Mouse (Mus musculus) kidney, postnatal 14 days (tissue): ENCODE results near the gene Cyp2w1.
A peak's percentile ranks its signal among the peaks of the same experiment; 100 is the strongest.

Source experiments
- DNase-seq: peaks from one replicate; pipeline ENCODE4 v3.0.0; 2022; ENCODE audit warnings: mixed read lengths

Gene Cyp2w1

DNA sequence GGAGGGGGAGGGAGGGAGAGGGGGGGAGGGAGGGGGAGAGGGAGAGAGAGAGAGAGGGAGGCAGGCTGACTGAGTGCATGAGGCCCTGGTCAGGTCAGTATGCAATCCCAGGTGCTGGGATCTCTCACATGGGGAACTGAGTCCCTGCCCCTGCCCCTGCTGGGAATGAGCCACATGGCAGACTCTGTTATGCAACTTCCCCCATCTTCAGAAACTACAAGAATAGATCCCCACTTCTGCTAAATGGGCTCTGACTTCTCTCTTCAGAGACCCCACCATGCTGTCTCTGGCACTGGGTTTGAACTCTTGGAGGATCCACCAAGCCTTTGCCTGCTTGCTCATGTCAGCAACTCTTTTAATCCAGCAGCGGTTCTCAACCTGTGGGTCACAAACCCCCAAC lies 13.4 kb downstream of the Cyp2w1 start:
- DNase-seq, result no peak

DNA sequence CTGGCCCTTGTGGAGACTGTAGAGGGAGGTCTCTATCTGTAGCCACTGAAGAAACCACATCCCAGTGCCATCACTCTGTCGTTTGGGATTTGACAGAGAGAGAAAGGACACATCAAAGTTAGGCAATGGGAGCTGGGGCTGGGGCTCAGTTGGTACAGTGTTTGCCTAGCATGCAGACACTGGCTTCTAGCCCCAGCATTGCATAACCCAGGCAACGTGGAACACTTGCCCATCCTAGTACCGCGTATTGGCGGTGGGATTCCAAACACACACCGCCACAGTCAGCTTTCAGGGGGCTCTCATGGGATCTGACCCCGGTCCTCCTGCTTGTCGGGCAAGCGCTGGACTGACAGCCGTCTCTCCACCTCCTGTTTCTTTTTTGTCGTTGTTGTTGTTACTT lies 14.1 kb downstream of the Cyp2w1 start:
- DNase-seq, result no peak

DNA sequence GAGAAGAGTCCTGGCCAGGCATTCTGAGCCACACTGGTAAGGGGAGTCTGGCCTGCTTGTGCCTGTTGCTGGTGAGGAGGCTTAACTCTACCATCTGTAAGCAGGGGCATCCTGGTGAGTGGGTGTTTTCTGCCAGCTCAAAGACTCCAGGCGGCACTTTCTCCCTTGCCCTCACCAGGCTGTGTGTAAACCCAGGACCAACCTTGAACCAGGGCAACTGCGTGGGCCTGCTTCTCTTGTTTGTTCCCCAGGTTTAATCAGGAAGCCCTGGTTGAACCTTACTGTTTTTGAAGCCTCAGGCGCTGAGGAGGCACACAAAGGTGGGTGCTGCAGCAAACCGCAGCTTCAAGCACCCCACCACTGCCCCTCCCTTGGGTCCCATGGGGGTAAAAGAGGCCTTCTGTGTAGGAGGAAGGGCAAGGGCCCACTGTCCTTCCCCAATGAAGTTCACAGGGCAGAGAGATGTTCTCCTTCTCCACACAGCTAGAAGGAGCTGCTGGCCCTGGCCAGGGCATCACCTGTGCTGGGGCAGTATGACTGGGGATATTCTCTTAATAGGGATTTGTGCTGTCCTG lies 15.6 kb downstream of the Cyp2w1 start:
- no peak for DNase-seq

DNA sequence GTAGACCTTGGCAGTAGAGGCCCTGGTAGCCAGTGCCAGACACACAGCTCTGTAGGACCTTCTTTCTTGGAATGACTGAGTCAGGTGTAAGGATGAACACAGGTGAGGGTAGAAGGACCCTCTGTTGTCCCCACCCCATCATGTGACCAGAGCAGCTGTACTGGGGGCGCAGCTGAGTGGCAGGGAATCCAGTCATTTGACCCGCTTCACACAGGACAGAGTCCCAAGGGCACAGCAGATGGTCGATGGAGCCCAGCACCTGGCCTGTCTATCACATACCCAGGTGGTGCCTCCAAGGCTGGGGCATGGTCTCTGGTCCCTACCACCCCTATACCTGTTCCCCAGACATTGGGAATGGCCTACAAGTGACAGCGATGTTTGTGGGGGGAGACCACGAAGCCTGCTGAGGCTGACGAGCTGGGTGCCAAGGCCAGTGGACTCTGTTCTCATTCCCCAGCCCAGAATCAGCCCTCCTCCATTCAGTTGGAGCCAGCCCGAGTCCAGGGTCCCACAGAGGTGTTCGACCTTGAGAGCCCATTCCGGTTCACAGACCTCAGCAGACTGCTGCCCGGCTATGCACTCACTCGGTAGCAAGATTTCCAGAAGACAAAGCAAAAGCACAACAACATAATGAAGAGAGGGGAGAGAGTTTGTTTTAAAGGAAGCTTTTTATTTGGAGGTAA lies 16.4 kb downstream of the Cyp2w1 start:
- DNase-seq, result peak; percentile 84

DNA sequence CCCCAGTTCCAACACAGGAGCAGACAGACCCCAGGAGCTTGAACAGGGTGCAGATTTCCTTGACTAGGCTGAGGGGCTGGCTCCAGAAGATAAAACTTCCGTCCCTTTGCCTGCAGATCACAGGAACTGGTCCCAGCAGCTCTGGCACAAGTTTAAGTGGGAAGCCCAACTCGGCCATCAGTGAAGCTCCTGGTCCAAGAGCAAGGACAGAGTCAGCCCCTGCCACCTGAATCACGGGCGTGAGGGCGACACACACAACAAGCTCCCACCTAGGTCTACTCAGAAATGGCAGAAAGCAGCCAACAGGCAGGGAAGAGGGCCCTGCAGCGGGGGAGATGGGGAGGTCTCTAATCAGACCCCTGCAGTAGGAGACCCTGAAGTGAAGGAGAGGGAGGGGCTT lies 17.9 kb downstream of the Cyp2w1 start:
- no peak for DNase-seq

DNA sequence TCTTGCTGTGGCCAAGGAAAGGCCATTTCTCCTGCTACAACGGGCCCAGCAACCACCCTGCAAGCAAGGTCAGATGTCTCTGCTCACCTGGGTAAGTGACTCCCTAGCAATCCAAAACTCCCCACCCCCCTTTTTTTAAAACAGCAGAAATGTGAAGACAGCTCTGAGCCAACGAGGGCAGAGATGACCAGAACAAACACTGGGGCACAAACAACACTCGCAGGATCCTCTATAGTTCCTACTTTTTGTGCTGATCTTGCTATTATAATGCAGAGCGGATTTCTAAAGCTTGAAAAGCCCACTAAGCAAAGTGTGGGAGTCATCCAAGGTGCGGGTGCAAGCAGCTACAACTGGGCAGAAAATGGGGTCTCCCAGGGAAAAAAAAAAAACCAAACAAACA lies 18.7 kb downstream of the Cyp2w1 start:
- DNase-seq, result no peak

DNA sequence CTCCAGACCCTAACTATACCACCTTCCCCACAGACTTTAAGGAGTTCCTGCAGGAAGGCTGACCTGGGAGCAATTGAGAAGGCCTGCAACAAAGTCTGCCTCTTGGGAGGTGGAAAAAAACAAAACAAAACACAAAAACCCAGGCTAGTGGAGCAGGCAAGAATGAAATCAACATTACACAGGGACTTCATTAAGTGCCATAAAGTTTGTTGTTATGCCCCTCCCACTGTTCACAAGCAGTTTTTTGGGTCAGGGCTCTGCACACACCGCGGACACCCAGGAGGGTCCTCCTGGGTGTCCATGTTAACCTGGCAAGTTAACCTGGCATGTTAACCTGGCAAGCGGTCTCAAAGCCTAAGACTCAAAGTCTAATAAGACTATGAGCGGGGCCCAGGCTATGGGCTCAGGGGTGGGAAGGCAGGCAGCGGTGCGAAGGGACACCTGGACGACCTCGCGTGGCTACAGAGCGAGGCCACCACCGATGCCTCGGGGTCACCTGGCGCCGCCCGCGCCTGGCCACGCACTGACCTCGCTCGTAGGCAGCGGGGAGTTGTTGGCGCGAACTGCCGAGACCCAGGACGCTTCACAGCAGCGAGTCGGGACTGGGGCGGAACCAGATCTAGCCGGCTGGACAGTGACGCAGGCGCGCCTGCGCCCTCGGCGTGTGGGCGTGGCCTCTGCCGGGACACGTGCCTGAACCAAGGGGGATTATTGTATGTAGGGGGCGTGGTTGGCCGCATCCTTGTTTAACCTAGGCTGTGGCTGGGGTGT lies 19.4 kb downstream of the Cyp2w1 start:
- peak; percentile 97 for DNase-seq

DNA sequence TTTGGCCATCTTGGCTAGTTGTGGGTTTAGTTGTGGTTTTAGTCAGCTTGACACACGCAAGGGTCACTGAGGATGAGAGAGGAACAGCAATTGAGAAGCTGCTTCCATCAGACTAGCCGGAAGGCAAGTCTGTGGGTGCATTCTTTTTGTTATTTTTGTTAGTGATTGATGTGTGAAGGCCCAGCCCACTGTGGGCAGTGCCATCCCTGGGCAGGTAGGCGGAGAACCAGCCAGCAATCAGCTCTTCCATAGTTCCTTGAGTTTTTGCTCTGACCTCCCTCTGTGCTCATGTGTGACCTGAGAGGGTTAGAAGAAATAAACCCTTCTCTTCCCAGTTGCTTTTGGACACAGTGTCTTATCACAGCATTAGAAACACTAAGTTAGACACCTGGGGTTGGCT lies 20.7 kb downstream of the Cyp2w1 start:
- no peak for DNase-seq

DNA sequence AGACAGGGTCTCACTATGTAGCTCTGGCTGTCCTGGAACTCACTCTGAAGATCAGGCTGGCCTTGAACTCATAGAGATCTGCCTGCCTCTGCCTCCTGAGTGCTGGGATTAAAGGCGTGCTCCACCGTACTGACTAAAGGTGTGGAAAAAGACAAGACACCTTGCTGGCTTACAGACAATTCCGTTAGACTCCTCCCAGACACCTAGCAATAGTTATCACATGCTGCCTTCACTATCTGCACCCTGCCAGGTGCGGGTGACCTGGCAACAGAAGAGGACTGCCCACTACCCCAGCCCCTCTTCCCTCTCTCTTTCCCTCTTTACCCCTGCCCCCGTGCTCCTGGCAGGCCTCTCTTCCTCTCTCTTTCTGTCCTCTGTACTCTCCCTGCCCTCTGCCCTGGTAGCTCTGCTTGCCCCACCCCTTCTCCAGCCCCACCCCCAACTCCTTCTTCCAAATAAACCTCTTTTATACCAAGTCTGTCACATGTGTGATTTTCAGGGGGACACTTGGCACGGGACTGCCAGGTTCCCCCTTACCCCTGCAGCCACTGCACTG lies 21.6 kb downstream of the Cyp2w1 start:
- DNase-seq, result peak; percentile 55

DNA sequence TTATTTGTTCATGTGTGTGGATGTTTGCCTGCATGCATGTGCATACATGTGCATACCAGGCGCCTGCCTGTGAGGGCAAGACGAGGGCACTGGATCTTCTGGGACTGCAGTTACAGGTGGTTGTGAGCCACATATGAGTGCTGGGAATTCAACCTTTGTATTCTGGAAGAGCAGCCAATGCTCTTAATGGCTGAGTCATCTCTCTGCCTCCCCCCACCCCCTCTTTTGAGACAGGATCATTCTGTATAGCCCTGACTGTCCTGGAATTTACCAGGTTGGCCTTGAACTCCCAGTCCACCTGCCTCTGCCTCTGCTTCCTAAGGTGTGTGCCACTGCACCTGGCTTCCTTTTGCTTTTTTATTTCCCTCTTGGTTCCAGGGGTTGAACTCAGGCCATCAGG lies 22.4 kb downstream of the Cyp2w1 start:
- no peak for DNase-seq

DNA sequence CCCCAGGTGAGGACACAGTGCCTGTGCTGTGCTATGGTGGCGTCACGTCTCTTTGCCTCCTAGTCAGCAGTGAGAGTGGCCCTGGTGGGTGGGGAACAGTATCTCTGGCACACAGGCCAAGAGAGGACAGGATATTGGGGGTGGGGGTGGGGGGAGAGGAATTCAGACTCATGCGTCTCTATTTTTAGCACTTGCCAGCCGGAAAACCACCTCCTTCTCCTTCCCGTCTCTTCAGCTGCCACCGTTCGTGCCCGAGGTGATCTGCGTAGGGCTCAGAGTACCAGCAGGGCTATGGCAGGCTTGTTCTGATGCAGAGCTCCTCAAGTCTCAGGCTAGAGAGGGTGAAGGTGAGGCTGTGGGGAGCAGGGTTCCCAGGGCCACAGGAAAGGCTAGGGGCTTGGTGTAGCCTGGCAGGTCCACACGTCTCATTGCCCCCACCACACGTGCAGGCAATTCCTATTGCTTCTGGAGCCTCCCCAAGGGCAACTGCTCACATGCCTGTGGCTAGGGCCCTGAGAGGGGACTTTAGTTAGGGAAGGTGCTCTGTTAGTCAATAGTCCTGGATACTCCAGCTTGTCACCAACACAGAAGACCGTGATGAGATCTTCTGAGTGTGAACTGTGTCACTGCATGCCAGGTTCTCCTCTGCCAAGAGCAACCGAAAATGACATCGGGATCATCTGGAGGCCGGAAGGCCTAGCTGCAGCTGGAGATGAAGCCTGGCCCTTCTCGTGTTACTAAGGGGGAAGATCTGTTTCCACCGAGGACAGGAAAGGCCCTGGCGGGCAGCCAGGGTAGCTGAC lies 25.3 kb downstream of the Cyp2w1 start, which contains the start of gene Gpr146:
TSS of gene Gpr146 (plus strand) at position 230 of the 803 bp plus-strand sequence.
- DNase-seq, result peak; percentile 86

DNA sequence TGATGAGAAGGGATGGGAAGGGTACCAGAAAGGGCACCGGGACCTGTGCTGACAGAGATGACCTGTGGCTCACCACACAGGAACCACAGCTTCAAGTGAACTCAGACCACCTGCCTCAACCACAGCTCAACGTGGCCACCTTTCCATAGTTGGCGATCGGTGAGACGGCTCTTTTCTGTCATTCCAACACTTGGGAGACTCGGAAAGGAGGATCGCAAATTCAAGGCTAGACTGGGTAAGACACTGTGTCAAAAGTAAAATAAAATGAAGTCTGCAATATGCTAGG lies 25.8 kb downstream of the Cyp2w1 start:
- DNase-seq, result no peak

DNA sequence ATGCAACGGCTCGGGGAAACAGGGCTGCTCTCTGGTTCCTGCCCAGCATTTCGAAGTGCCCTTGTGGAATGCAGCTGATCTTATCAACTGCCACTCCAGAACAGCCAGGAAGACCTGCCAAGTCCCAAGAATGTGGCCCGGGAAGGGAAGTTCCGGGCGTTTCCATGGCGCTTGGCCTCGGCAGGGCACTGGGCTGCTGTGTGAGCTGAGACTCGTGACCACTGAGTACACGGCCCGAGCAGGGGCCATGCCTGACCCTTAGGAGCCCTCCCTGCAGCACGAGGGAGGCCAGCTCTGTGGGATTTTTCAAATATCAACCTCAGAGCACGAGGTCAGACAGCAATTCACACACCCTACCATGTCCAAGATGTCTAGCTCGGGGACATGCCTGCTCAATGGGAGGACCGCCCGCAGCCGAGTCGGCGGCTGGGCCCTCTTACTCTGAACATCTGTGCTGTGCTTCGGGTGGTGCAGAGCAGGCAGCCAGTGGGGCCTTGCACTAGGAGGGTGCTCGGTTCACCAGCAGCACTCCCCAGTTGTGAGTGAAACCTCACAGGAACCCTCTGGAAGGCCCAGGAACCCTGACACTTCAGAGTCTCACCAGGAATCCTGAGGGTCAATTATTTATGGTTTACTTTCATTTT lies 26.7 kb downstream of the Cyp2w1 start:
- DNase-seq, result peak; percentile 94

DNA sequence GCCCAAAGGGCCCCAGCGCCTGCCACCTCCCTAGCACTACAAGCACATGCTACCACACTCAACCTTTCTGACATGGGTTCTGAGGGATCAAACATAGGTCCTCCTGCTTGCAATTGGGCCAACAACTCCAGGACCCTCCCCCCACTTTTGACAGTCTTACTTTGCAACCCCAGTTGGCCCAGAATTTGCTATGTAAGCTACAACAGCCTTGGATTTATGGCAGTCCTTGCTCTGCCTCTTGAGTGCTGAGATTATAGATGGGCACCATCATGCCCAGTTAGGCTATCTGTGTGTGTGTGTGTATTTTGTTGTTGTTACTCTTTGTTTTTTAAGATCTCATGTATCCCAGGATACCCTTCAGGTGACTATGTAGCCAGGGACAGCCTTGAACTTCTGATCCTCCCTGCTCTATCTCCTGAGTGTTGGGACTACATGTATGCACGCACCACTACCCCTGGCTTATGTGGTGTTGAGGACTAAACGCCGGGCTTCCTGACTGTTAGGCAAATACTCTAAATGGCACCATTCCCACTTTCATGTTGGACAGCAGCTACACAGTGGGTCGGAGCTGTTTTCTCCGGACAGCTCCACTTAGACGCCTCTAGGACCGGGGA lies 27.5 kb downstream of the Cyp2w1 start:
- DNase-seq, result no peak

DNA sequence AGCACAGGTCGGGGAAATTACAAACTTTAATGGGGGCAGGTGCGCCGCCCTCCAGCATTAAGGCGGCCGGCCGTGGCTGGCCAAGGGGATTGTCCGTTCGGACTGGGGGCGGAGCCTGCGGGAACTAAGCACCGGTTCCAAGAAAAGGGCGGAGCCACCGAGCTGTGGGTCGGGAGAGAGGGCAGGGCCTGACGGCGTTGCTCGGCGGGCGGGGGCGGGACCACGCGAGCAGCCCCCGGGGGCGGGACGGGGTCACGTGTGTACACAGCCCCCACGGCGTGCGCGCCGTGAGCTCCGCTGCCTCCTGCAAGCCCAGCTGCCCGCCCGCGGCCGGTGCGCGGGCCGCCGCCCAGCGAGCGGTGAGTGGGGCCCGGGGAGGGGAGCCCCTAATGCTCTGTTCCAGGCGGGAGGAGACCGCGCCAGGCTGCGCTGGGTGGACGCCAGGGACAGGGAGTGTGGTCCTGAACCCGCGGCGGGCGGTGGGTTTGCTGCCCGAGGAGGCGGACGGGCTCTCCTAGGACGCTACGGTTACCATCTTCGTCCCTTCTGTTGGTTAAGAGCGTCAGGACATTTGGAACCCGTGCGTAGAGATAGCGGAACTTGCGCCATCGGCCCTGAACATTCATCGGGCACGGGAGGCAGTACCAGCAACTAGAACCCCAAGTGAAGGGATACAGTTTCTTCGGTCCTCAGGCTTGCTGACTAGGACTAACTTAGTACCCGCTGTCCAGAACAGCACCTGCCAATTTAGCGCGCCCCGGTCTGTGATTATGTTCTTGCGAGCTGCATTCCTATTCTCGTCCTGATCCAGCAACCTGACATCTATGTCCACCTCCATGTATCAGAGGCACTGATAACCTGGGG lies 28.2 kb downstream of the Cyp2w1 start:
- peak; percentile 99 for DNase-seq

DNA sequence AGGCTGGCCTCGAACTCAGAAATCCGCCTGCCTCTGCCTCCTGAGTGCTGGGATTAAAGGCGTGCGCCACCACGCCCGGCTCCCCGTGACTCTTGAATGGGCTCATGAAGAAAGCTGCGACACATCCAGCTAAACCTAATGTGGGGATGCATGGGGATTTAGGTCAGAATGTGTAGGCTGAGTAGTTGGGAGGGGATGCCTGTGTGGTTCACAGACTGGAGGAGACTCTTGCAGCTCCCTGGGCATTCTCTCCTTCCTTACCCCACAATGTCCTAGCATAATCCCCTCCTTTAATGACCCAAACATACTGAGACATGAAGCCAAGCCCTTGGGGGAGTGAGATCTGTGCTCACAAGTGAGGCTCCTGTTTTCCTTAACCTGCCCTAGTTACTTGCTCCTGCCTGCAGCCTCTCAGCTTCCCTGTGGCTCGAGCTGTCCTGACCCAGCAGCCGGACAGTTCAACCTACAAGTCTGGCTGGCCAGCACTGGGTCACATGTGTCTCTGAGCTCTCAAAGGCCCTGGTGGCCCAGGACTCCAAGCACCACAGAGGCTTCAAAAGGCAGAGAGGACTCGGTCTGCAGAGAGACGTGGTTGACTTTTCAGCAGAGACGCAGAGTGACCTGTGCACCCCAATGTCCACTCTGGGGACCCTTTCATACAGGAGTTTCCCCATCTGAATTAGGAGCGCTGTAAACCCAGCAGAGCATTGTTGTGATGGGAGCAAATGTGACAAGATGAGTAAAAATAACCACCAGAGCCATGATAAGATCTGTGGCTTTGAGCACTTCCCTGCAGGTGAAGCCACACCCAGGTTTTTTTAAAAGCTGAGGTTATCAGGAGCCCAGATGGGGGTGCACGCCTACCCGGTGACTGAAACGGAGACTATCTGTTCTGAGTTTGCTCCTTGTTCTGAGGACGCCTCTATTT lies 29.4 kb downstream of the Cyp2w1 start:
- DNase-seq, result peak; percentile 45

DNA sequence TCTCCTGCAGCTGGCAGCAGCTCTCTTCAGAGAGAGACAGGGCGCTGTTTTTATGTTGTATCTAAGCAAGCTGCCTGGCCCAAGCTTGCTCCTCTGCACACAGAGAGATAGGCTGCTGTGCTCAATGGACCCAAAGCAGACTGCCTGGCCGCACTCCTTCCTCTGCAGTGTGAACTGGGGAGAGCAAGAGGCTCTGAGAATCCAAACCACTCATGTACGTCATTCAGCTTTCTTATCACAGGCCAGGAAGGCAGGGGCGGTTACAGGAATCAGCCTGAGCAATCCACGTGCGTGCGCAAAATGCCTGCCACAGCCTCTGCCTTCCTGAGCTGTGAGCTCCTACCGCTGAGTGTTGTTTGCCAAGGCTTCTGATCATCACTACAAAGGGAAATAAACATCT lies 30.3 kb downstream of the Cyp2w1 start:
- DNase-seq, result peak; percentile 66

DNA sequence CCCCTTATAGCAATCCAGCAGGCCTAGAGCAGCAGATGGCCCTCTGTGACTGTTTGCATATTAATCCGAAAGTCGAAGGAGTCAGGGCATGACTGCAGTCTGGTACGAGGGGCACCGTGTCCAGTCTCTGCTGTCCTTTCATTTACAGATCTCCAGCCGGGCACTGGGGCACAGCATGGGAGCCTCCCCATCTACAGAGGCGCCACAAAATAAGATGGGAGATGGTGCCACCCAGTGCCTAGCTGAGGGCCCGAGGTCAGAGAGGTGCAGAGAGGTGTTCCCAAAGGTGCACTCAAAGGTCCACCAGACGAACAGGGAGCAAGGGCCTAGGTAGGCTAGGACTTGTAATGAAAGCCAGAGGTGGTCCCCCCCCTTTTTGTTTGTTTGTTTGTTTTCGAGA lies 30.8 kb downstream of the Cyp2w1 start:
- no peak for DNase-seq

DNA sequence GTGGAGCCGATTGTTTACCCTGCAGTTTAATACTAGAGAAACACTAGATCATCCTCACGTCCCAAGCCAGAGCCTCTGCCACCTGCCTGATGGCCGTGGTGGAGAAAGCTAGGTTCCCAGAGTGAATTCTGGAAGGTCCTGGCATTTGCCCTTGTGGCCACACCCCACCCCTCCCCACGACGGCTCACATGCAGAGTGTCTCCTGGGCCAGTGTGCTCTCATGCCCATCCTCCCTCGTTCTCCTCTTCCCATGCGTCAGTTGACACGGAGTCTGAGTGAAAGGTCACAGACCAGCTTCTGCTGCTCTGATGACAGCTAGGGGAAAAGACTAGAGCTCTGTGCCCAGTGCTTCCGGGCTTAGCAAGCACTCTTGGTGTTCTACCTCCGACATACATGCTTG lies 32.1 kb downstream of the Cyp2w1 start:
- DNase-seq, result peak; percentile 69

DNA sequence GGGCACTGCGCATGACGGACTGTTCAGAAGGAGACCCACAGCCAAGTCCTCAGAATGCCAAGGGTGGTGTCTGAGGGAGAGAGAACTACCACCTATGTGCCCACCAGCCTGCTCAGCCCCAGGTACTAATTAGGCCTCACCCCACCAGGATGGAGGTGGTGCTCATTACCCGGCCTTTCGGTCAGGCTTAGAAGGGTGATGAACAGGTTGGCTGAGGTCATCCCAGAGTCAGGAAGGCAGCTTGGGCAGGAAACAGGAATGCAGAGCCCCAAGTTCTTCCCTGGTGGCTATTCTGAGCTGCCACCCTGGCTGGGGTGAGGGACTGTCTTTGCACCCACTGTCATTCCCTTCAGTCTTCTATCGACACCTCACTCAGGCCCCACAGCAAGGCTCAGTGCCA lies 33.6 kb downstream of the Cyp2w1 start:
- no peak for DNase-seq
